Comparison of ENCODE assay signal across 11 mouse cellular contexts in the genomic region with DNA sequence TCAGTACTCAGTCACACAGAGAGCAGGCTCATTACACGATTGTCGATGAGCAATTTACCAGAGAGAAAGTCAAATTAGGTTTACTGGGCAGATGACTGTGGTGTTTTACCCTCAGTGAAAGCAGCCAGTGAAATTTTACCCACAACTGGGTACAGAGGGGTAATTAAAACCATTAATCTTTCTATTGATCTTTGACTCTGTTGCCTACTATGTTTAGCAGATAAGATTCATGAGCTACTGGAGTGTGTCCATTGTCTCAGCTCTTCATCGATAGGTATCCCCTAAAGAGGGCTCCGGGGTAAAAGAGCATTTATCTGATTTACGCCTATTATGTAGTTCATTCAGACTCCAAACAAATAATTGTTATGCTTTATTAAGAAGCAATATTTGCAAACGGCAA.
"Had no signal": no experiment of that assay in that cellular context is flagged by ENCODE, and none has a peak within 500 bp of the region (broad histone marks: within the 10 kb centered on the region; RNA-seq: fewer than 3 reads in every experiment).

No protein-coding gene starts in this region.

- H3K4me3 ChIP-seq: limb, embryonic 13.5 days; midbrain, embryonic 10.5 days had no signal

- H3K27ac ChIP-seq: limb, embryonic 13.5 days; liver, embryonic 14.5 days; midbrain, embryonic 10.5 days had no signal

- DNase-seq: kidney, adult 18-20 months; kidney, postnatal 14 days; left cerebral cortex, postnatal 4 days; lung, adult 18-20 months; right cerebral cortex, adult 18-20 months; right cerebral cortex, postnatal 25 days; thymus, postnatal 36 days had no signal

- H3K36me3 ChIP-seq: limb, embryonic 13.5 days; midbrain, embryonic 10.5 days had no signal

- H3K27me3 ChIP-seq: limb, embryonic 13.5 days had no signal

- H3K9ac ChIP-seq: limb, embryonic 13.5 days; liver, embryonic 14.5 days had no signal

- ATAC-seq: midbrain, embryonic 16.5 days had no signal

- H3K9me3 ChIP-seq: limb, embryonic 13.5 days; midbrain, embryonic 10.5 days had no signal

- H3K4me2 ChIP-seq: limb, embryonic 13.5 days had no signal

- H3K4me1 ChIP-seq: limb, embryonic 13.5 days; midbrain, embryonic 10.5 days had no signal
